Comparison of ENCODE assay signal across 38 mouse cellular contexts in genomic region chr11:53774659-53775255, GRCm38 (mm10). TPM values are rescaled to one million over a fixed set of nuclear protein-coding genes. Genes with fewer than 3 reads are reported as not detected.
DNase-seq lines count a peak whose midpoint lies in the region; ATAC-seq and TF ChIP-seq lines count a peak whose summit lies in the region.
"Had no signal": no experiment of that assay in that cellular context is flagged by ENCODE, and none has a peak within 500 bp of the region (broad histone marks: within the 10 kb centered on the region; RNA-seq: fewer than 3 reads in every experiment).

No protein-coding gene starts in this region.

- TF ChIP-seq CTCF in intestine, postnatal 0 days (IDR thresholded peaks at IDR 0.05; ENCODE audit: low read depth): no peak

- no peaks in the 10 kb centered on the region for H3K27me3 ChIP-seq in intestine, postnatal 0 days (replicated peaks; ENCODE audit: control insufficient read depth, insufficient read depth, low read length)
- H3K27me3 ChIP-seq in intestine, embryonic 15.5 days (replicated peaks): no peaks in the 10 kb centered on the region
- H3K27me3 ChIP-seq: CH12.LX; embryonic facial prominence, embryonic 15.5 days; heart, embryonic 13.5 days; kidney, embryonic 15.5 days; limb, embryonic 13.5 days; stomach, embryonic 15.5 days had no signal

- peaks cover 78% of the 10 kb centered on the region for H3K36me3 ChIP-seq in intestine, postnatal 0 days (ENCODE audit: control insufficient read depth, insufficient read depth)
- peaks cover 38% of the 10 kb centered on the region for H3K36me3 ChIP-seq in intestine, embryonic 15.5 days

- no peak for ATAC-seq in intestine, postnatal 0 days
- ATAC-seq in intestine, embryonic 15.5 days: no peak
- ATAC-seq in activated CD4-positive, CD25-positive, alpha-beta regulatory T cell, adult 4 months: peak; percentile 7
- ATAC-seq: forebrain, postnatal 0 days; hindbrain, embryonic 16.5 days; midbrain, embryonic 16.5 days had no signal

- no peak overlapping the region; the same call in 1 of the 2 replicates for H3K9ac ChIP-seq in intestine, postnatal 0 days (ENCODE audit: low read depth, low read length)
- H3K9ac ChIP-seq in intestine, embryonic 15.5 days: no peak overlapping the region
- H3K9ac ChIP-seq: embryonic facial prominence, embryonic 15.5 days; forebrain, embryonic 12.5 days; forebrain, postnatal 0 days; heart, embryonic 13.5 days; kidney, embryonic 15.5 days; limb, embryonic 13.5 days; liver, embryonic 13.5 days; stomach, embryonic 15.5 days had no signal

- no peaks in the 10 kb centered on the region for H3K9me3 ChIP-seq in intestine, postnatal 0 days (ENCODE audit: control insufficient read depth)
- no peaks in the 10 kb centered on the region for H3K9me3 ChIP-seq in intestine, embryonic 15.5 days
- H3K9me3 ChIP-seq: embryonic facial prominence, embryonic 10.5 days; embryonic facial prominence, embryonic 15.5 days; forebrain, embryonic 12.5 days; heart, embryonic 13.5 days; kidney, embryonic 15.5 days; limb, embryonic 13.5 days; liver, embryonic 13.5 days; stomach, embryonic 15.5 days had no signal

- WGBS in intestine, postnatal 0 days: 85% methylated on average over 13 of the region's 13 CpGs
- WGBS in intestine, embryonic 15.5 days: 86% methylated on average over 13 of the region's 13 CpGs

- peak overlapping the region; percentile 28; the same call in 1 of the 2 replicates for H3K27ac ChIP-seq in intestine, postnatal 0 days (ENCODE audit: low read depth, low read length)
- H3K27ac ChIP-seq in intestine, embryonic 15.5 days: no peak overlapping the region
- H3K27ac ChIP-seq: embryonic facial prominence, embryonic 10.5 days; embryonic facial prominence, embryonic 15.5 days; forebrain, embryonic 12.5 days; heart, embryonic 13.5 days; kidney, embryonic 15.5 days; left cerebral cortex, adult 2 months; limb, embryonic 13.5 days; liver, embryonic 13.5 days; stomach, embryonic 15.5 days had no signal

- no peak overlapping the region for H3K4me2 ChIP-seq in intestine, postnatal 0 days (replicated peaks; ENCODE audit: low read depth)
- H3K4me2 ChIP-seq in intestine, embryonic 15.5 days (replicated peaks): no peak overlapping the region
- H3K4me2 ChIP-seq: embryonic facial prominence, embryonic 15.5 days; forebrain, embryonic 12.5 days; heart, embryonic 13.5 days; kidney, embryonic 15.5 days; limb, embryonic 13.5 days; liver, embryonic 13.5 days; stomach, embryonic 15.5 days had no signal

- peak; percentile 56 for DNase-seq in adrenal gland, postnatal 10 days
- no peak for DNase-seq in adrenal gland, postnatal 14 days
- peak; percentile 74 for DNase-seq in 416B (ENCODE audit: low read depth)
- DNase-seq in embryo, embryonic 9.5 days (ENCODE audit: extremely low spot score): no peak
- DNase-seq in urinary bladder, postnatal 14 days (ENCODE audit: low spot score): no peak
- DNase-seq: adrenal gland, adult 8-10 months; cerebellum, adult 11-12 months; cerebellum, postnatal 10 days; forebrain, postnatal 0 days; gastrocnemius, postnatal 14 days; heart, postnatal 14 days; kidney, adult 11 months; liver, embryonic 13.5 days; lung, adult 18-20 months; lung, postnatal 10 days; thymus, postnatal 14 days had no signal

- H3K4me3 ChIP-seq in intestine, postnatal 0 days (ENCODE audit: low read depth, low read length): no peak overlapping the region
- H3K4me3 ChIP-seq in intestine, embryonic 15.5 days (replicated peaks): no peak overlapping the region
- H3K4me3 ChIP-seq: embryonic facial prominence, embryonic 10.5 days; embryonic facial prominence, embryonic 15.5 days; forebrain, embryonic 12.5 days; heart, embryonic 13.5 days; kidney, embryonic 15.5 days; left cerebral cortex, adult 2 months; limb, embryonic 13.5 days; liver, embryonic 13.5 days; stomach, embryonic 15.5 days had no signal

- 0 out of 2 replicates have a peak, but pooled peaks cover 3% of the 10 kb centered on the region for H3K4me1 ChIP-seq in intestine, postnatal 0 days (replicated peaks; ENCODE audit: control insufficient read depth, insufficient read depth, low read length)
- H3K4me1 ChIP-seq in intestine, embryonic 15.5 days (replicated peaks): peaks cover 16% of the 10 kb centered on the region; the same call in 1 of the 2 replicates

RNA-seq across cellular contexts. Expression of gene Gm17334, which starts 1.8 kb away (rescaled TPM):
- 1 to 10 TPM in 1 of 2 experiments, not detected in 1; 1.2 TPM for total RNA-seq in adrenal gland, postnatal 10 days (2021)
- total RNA-seq in adrenal gland, postnatal 14 days (2021): 0.37 and 0.41 TPM in 2 replicates
- polyA plus RNA-seq in intestine, postnatal 0 days (2015; fragmentation: Nextera tagmentation; extraction: Ambion mirVana): 0.17 and 0.67 TPM in 2 replicates
- polyA plus RNA-seq in intestine, embryonic 15.5 days (2015; fragmentation: Nextera tagmentation; extraction: Ambion mirVana): 0.26 and 0.32 TPM in 2 replicates
- 1 to 10 TPM; 4.9 to 6.2 TPM for polyA plus RNA-seq in activated CD4-positive, CD25-positive, alpha-beta regulatory T cell, adult 4 months (2017; shearing (Covaris generic))
- total RNA-seq: heart, postnatal 14 days; layer of hippocampus, postnatal 10 days; neutrophil, adult 5-6 weeks had no signal
- polyA plus RNA-seq: embryonic facial prominence, embryonic 10.5 days; forebrain, embryonic 12.5 days; forebrain, postnatal 0 days; hindbrain, embryonic 11.5 days; hindbrain, embryonic 16.5 days; liver, embryonic 13.5 days; midbrain, embryonic 16.5 days; neural tube, embryonic 11.5 days had no signal

RNA-seq across cellular contexts. Expression of gene Irf1, which starts 4.9 kb away (rescaled TPM):
- 10 to 100 TPM; 20.0 to 36.7 TPM for total RNA-seq in adrenal gland, postnatal 10 days (2021)
- 19.6 and 32.7 TPM in 2 replicates for total RNA-seq in adrenal gland, postnatal 14 days (2021)
- polyA plus RNA-seq in intestine, postnatal 0 days (2015; fragmentation: Nextera tagmentation; extraction: Ambion mirVana): 64.3 and 76.1 TPM in 2 replicates
- 43.5 and 45.9 TPM in 2 replicates for polyA plus RNA-seq in intestine, embryonic 15.5 days (2015; fragmentation: Nextera tagmentation; extraction: Ambion mirVana)
- 100 to 1,000 TPM; 236 to 307 TPM for polyA plus RNA-seq in activated CD4-positive, CD25-positive, alpha-beta regulatory T cell, adult 4 months (2017; shearing (Covaris generic))

RNA-seq across cellular contexts. Expression of gene Il5, which starts 54.2 kb away (rescaled TPM):
- total RNA-seq in adrenal gland, postnatal 10 days (2021): not detected
- total RNA-seq in adrenal gland, postnatal 14 days (2021): not detected in 2 replicates
- polyA plus RNA-seq in intestine, postnatal 0 days (2015; fragmentation: Nextera tagmentation; extraction: Ambion mirVana): not detected in 2 replicates
- polyA plus RNA-seq in intestine, embryonic 15.5 days (2015; fragmentation: Nextera tagmentation; extraction: Ambion mirVana): not detected in 2 replicates
- under 1 TPM in 1 of 2 experiments, not detected in 1; 0.21 TPM for polyA plus RNA-seq in activated CD4-positive, CD25-positive, alpha-beta regulatory T cell, adult 4 months (2017; shearing (Covaris generic))
- total RNA-seq: adrenal gland, adult 8-10 months; CH12.LX; ES-E14; gastrocnemius, postnatal 14 days; granulocyte monocyte progenitor cell, adult 5-6 weeks; heart, postnatal 14 days; layer of hippocampus, adult 18-20 months; layer of hippocampus, postnatal 10 days; left cerebral cortex, adult 2 months; left cerebral cortex, postnatal 36 days; neutrophil, adult 5-6 weeks had no signal
- polyA plus RNA-seq: embryonic facial prominence, embryonic 10.5 days; embryonic facial prominence, embryonic 15.5 days; forebrain, embryonic 12.5 days; heart, embryonic 13.5 days; hindbrain, embryonic 11.5 days; hindbrain, embryonic 16.5 days; kidney, embryonic 15.5 days; limb, embryonic 13.5 days; liver, embryonic 13.5 days; midbrain, embryonic 16.5 days; neural tube, embryonic 11.5 days; stomach, embryonic 15.5 days had no signal

Comparison
In these comparisons a context has a peak if more than half of its experiments do, and no peak if none do; other contexts are left out.
1. DNase-seq: peak in adrenal gland, postnatal 10 days (single experiment) and 416B (single experiment); none in adrenal gland, postnatal 14 days (single experiment), embryo, embryonic 9.5 days (single experiment) and urinary bladder, postnatal 14 days (single experiment).